Mouse (Mus musculus): Measurements from ENCODE around the gene Slc9a8. TPM values are rescaled to one million over a fixed set of nuclear protein-coding genes. Genes with fewer than 3 reads are reported as not detected.
A peak's percentile ranks its signal among the peaks of the same experiment; 100 is the strongest.

Slc9a8 gene
- polyA plus RNA-seq (2012; rRNA removed): 75.4 and 90.9 TPM in 2 replicates

DNA sequence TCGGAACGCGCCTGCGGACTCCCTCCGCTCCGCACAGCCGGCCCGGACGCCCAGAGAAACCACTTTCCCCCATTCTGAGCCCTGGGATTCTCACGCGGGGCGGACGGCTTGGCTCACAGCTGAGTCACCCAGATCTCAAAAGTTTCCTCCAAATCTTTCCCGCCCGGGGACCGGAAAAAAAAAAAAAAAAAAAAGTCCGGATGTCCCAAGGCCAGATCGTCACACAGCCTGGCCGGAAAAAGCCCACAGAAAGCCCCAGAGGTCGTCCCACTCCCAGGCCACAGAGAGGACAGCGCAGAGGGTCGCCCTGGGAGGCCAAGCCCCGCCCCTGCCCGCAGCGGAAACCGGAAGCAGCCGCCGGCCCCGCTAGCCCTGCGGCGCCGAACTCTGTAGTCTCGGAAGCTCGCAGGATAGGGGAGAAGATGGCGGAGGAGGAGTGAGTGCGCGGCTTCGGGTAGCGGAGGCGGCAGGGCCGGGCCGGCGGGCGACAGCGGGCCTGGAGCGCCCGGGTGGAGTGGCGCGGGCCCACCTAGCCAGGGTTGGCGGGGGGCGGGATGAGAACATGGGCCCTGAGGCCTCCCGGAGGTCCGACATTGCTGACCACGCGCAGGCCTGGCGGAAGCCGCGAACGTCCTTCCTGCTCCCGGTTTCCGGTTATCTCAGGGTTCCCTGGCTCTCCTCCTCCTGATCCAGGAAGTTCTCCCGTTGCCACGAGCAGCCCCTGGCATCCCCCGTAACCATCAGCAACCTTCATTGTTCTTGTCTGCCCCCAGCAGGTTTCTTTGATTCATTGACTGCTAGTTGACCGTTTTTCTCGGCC, at the start of gene Slc9a8:
TSS of gene Slc9a8 (plus strand) at position 383 of the 820 bp plus-strand sequence.
- peak within 1 kb of the TSS; percentile 44; the same call in 1 of the 2 replicates for H3K27ac ChIP-seq (ENCODE audit: control insufficient read depth, insufficient read depth, low read length)
- WGBS: under 1% methylated on average over 65 of the region's 66 CpGs
- H3K4me3 ChIP-seq (ENCODE audit: control insufficient read depth, insufficient read depth, low read length): peak within 1 kb of the TSS; percentile 87
- TF ChIP-seq CTCF (IDR thresholded peaks at IDR 0.05; ENCODE audit: borderline replicate concordance, control insufficient read depth, extremely low read depth, insufficient read depth, low read length, poor library complexity): no peak
- TF ChIP-seq POLR2A (IDR thresholded peaks at IDR 0.05; ENCODE audit: control insufficient read depth, extremely low read depth, insufficient read depth, low read length, poor library complexity): peak; percentile 92
- H3K4me1 ChIP-seq (replicated peaks; ENCODE audit: control insufficient read depth, insufficient read depth, low read length): peaks cover 8% of the 10 kb centered on the region
- no peaks in the 10 kb centered on the region for H3K27me3 ChIP-seq (ENCODE audit: control insufficient read depth, insufficient read depth, low read length)
- peaks cover 17% of the 10 kb centered on the region for H3K36me3 ChIP-seq (ENCODE audit: control insufficient read depth, insufficient read depth, low read length)
- DNase-seq: peak; percentile 93

- Histone ChIP-seq H3K4me1 (replicated peaks; ENCODE audit: control insufficient read depth, insufficient read depth, low read length) (peaks cover 13% of the 10 kb centered on the region), H3K4me3 (ENCODE audit: control insufficient read depth, insufficient read depth, low read length) (no peak overlapping the region), H3K36me3 (ENCODE audit: control insufficient read depth, insufficient read depth, low read length) (no peaks in the 10 kb centered on the region), H3K27me3 (ENCODE audit: control insufficient read depth, insufficient read depth, low read length) (no peaks in the 10 kb centered on the region), H3K27ac (ENCODE audit: control insufficient read depth, insufficient read depth, low read length) (no peak overlapping the region)
- TF ChIP-seq CTCF (IDR thresholded peaks at IDR 0.05; ENCODE audit: borderline replicate concordance, control insufficient read depth, extremely low read depth, insufficient read depth, low read length, poor library complexity) (no peak), POLR2A (IDR thresholded peaks at IDR 0.05; ENCODE audit: control insufficient read depth, extremely low read depth, insufficient read depth, low read length, poor library complexity) (no peak)
- DNase-seq: no peak
- 83% methylated on average over 5 of the region's 5 CpGs for WGBS
Observed at GRCm38 (mm10) chr2:167373266-167373665, 48.2 kb upstream of the Slc9a8 start.

DNA sequence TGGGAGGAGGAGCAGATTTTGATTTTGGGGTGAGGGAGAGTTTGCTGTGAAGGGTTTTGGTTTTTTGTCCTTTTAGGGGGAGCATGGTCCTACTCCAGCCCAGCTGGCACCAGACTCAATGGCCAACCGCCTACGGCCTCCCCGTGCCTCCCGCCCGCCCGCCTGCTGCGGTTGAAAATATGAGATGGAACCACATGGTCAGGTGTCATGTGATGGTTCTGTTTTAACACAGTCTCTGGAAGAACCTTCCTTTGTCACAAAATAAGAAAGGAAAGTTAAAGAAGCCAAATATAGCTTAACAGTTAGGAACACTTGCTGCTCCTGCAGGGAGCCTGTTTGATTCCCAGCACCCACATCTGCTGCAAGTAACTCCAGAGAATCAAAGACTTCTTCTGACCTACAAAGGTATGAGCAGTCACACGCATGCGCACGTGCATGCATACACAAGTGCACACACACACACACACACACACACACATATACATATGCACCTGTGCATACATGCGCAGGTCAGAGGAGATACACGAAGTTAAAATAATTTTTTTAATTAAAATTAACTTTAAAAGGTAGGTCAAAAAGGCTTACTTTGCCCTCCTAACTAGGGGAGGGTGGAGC, 47.2 kb upstream of the Slc9a8 start:
- TF ChIP-seq CTCF (IDR thresholded peaks at IDR 0.05; ENCODE audit: borderline replicate concordance, control insufficient read depth, extremely low read depth, insufficient read depth, low read length, poor library complexity) (no peak), POLR2A (IDR thresholded peaks at IDR 0.05; ENCODE audit: control insufficient read depth, extremely low read depth, insufficient read depth, low read length, poor library complexity) (no peak)
- Histone ChIP-seq H3K4me3 (ENCODE audit: control insufficient read depth, insufficient read depth, low read length) (no peak overlapping the region), H3K36me3 (ENCODE audit: control insufficient read depth, insufficient read depth, low read length) (no peaks in the 10 kb centered on the region), H3K27ac (ENCODE audit: control insufficient read depth, insufficient read depth, low read length) (no peak overlapping the region), H3K4me1 (replicated peaks; ENCODE audit: control insufficient read depth, insufficient read depth, low read length) (peaks cover 8% of the 10 kb centered on the region; the same call in 1 of the 2 replicates), H3K27me3 (ENCODE audit: control insufficient read depth, insufficient read depth, low read length) (no peaks in the 10 kb centered on the region)
- no peak for DNase-seq
- 93% methylated on average over 12 of the region's 12 CpGs for whole genome bisulfite sequencing

DNA sequence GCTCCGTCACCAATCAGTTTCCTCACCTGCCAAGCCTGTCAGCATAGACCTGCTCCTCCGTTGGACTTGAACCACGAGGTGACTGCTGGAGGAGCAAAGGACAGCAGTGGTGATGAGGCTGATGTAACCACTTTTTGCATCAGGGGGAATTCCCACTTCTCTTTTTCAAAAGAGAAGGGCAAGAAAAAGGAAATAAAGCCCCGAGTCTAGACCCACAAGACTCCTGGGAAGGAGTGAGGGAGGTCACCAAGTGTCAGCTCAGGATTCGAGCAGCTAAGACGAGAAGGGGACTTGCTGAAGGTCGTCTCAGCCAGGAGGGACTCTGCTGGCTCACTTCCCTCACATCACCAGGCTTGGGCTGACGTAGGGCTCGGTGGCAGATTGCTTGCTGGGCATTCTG, 46.4 kb upstream of the Slc9a8 start:
- no peak for DNase-seq
- H3K4me3 ChIP-seq (ENCODE audit: control insufficient read depth, insufficient read depth, low read length): no peak overlapping the region
- TF ChIP-seq CTCF (IDR thresholded peaks at IDR 0.05; ENCODE audit: borderline replicate concordance, control insufficient read depth, extremely low read depth, insufficient read depth, low read length, poor library complexity) (no peak), POLR2A (IDR thresholded peaks at IDR 0.05; ENCODE audit: control insufficient read depth, extremely low read depth, insufficient read depth, low read length, poor library complexity) (no peak)
- no peaks in the 10 kb centered on the region for H3K36me3 ChIP-seq (ENCODE audit: control insufficient read depth, insufficient read depth, low read length)
- H3K27ac ChIP-seq (ENCODE audit: control insufficient read depth, insufficient read depth, low read length): no peak overlapping the region
- peaks cover 8% of the 10 kb centered on the region; the same call in 1 of the 2 replicates for H3K4me1 ChIP-seq (replicated peaks; ENCODE audit: control insufficient read depth, insufficient read depth, low read length)
- WGBS: 35% methylated on average over 9 of the region's 9 CpGs
- H3K27me3 ChIP-seq (ENCODE audit: control insufficient read depth, insufficient read depth, low read length): no peaks in the 10 kb centered on the region

DNA sequence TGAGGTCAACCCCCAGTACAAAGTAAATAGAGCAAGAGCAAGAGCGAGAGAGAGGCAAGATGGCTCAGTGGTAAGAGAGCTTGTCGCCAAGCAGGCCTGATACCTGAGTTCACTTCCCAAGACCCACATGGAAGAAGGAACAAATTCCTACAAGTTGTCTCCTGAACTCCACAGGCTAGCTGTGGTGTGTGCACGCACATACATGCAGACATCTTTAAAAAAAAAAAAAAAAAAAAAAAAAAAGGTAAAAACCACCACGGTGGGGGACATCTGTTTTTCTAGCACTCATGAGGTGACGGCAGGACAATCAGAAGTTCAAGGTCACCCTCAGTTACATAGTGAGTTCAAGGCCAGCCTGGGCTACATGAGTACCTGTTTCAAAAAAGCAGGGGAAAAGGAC, 45.8 kb upstream of the Slc9a8 start:
- Histone ChIP-seq H3K4me1 (replicated peaks; ENCODE audit: control insufficient read depth, insufficient read depth, low read length) (peaks cover 8% of the 10 kb centered on the region; the same call in 1 of the 2 replicates), H3K4me3 (ENCODE audit: control insufficient read depth, insufficient read depth, low read length) (no peak overlapping the region), H3K36me3 (ENCODE audit: control insufficient read depth, insufficient read depth, low read length) (no peaks in the 10 kb centered on the region), H3K27me3 (ENCODE audit: control insufficient read depth, insufficient read depth, low read length) (no peaks in the 10 kb centered on the region), H3K27ac (ENCODE audit: control insufficient read depth, insufficient read depth, low read length) (no peak overlapping the region)
- WGBS: 88% methylated on average over 5 of the region's 5 CpGs
- no peak for DNase-seq
- TF ChIP-seq POLR2A (IDR thresholded peaks at IDR 0.05; ENCODE audit: control insufficient read depth, extremely low read depth, insufficient read depth, low read length, poor library complexity) (no peak), CTCF (IDR thresholded peaks at IDR 0.05; ENCODE audit: borderline replicate concordance, control insufficient read depth, extremely low read depth, insufficient read depth, low read length, poor library complexity) (no peak)

DNA sequence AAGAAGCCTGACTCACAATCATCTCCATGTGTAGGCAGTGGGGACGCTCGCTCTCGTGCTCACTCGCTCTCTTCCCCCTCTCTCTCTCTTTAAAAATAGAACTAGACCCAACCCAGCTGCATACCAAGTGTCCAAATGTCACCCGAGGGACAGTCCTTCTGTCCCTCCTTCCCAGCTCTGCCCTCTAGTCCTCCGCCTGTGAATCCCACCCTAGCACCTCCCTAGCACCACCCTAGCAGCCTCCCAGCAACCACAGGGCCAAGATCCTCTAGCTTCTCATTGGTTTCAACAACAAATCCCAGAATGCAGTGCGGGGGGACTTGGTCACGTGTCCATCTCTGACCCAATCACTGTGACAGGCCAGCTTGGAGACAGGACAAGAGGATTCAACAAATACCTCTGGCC, 45.4 kb upstream of the Slc9a8 start:
- Histone ChIP-seq H3K27me3 (ENCODE audit: control insufficient read depth, insufficient read depth, low read length) (no peaks in the 10 kb centered on the region), H3K27ac (ENCODE audit: control insufficient read depth, insufficient read depth, low read length) (no peak overlapping the region), H3K36me3 (ENCODE audit: control insufficient read depth, insufficient read depth, low read length) (no peaks in the 10 kb centered on the region), H3K4me3 (ENCODE audit: control insufficient read depth, insufficient read depth, low read length) (no peak overlapping the region), H3K4me1 (replicated peaks; ENCODE audit: control insufficient read depth, insufficient read depth, low read length) (peaks cover 8% of the 10 kb centered on the region; the same call in 1 of the 2 replicates)
- TF ChIP-seq POLR2A (IDR thresholded peaks at IDR 0.05; ENCODE audit: control insufficient read depth, extremely low read depth, insufficient read depth, low read length, poor library complexity) (no peak), CTCF (IDR thresholded peaks at IDR 0.05; ENCODE audit: borderline replicate concordance, control insufficient read depth, extremely low read depth, insufficient read depth, low read length, poor library complexity) (no peak)
- no peak for DNase-seq
- WGBS: 89% methylated on average over 8 of the region's 8 CpGs
